9 mouse cellular contexts compared by ENCODE assay signal in genomic region chr6:146008450-146008981, GRCm38 (mm10).
DNase-seq lines count a peak whose midpoint lies in the region; ATAC-seq lines count a peak whose summit lies in the region.
"Had no signal": no experiment of that assay in that cellular context is flagged by ENCODE, and none has a peak within 500 bp of the region (broad histone marks: within the 10 kb centered on the region; RNA-seq: fewer than 3 reads in every experiment).

No protein-coding gene starts in this region.

- no peaks in the 10 kb centered on the region for H3K27me3 ChIP-seq in kidney, embryonic 15.5 days
- H3K27me3 ChIP-seq in forebrain, embryonic 14.5 days (replicated peaks; ENCODE audit: control insufficient read depth, insufficient read depth, low read length): no peaks in the 10 kb centered on the region
- H3K27me3 ChIP-seq: liver, embryonic 15.5 days had no signal

- no peak for ATAC-seq in kidney, embryonic 15.5 days (replicated peaks; ENCODE audit: low FRiP score)
- peak; percentile 38; the same call in 1 of the 2 replicates for ATAC-seq in forebrain, embryonic 14.5 days

- no peak overlapping the region for H3K4me2 ChIP-seq in kidney, embryonic 15.5 days
- H3K4me2 ChIP-seq in forebrain, embryonic 14.5 days (ENCODE audit: low read length): no peak overlapping the region
- H3K4me2 ChIP-seq: liver, embryonic 15.5 days had no signal

- H3K36me3 ChIP-seq in kidney, embryonic 15.5 days: no peaks in the 10 kb centered on the region
- no peaks in the 10 kb centered on the region for H3K36me3 ChIP-seq in forebrain, embryonic 14.5 days (ENCODE audit: control insufficient read depth, insufficient read depth, low read length)
- H3K36me3 ChIP-seq: liver, embryonic 15.5 days had no signal

- WGBS in kidney, embryonic 15.5 days: 49% methylated on average over 5 of the region's 5 CpGs
- 28% methylated on average over 5 of the region's 5 CpGs for WGBS in forebrain, embryonic 14.5 days

- H3K27ac ChIP-seq in kidney, embryonic 15.5 days: no peak overlapping the region
- H3K27ac ChIP-seq in forebrain, embryonic 14.5 days (ENCODE audit: low read depth, low read length): no peak overlapping the region
- H3K27ac ChIP-seq: liver, embryonic 15.5 days had no signal

- H3K4me1 ChIP-seq in kidney, embryonic 15.5 days: peaks cover 52% of the 10 kb centered on the region
- H3K4me1 ChIP-seq in forebrain, embryonic 14.5 days (ENCODE audit: control insufficient read depth, insufficient read depth, low read length): peaks cover 4% of the 10 kb centered on the region; the same call in 1 of the 2 replicates
- H3K4me1 ChIP-seq: liver, embryonic 15.5 days had no signal

- DNase-seq in kidney, postnatal 10 days: peak; percentile 58
- DNase-seq in brain, adult 2 months (ENCODE audit: low read depth, low spot score): peak; percentile 90
- DNase-seq in forebrain, embryonic 14.5 days (ENCODE audit: low spot score): peak; percentile 72
- DNase-seq in layer of hippocampus, postnatal 10 days (ENCODE audit: low spot score in 2 of 2): peak; percentile 51 to 56
- DNase-seq in retina, embryonic 14.5 days (ENCODE audit: low spot score): peak; percentile 30
- DNase-seq in spleen, adult 18-20 months: no peak
- DNase-seq in adrenal gland, adult 18-20 months (ENCODE audit: low spot score in 2 of 2): no peak

- H3K9ac ChIP-seq in kidney, embryonic 15.5 days: no peak overlapping the region
- H3K9ac ChIP-seq in forebrain, embryonic 14.5 days (ENCODE audit: low read length): no peak overlapping the region
- H3K9ac ChIP-seq: liver, embryonic 15.5 days had no signal

- no peak overlapping the region for H3K4me3 ChIP-seq in kidney, embryonic 15.5 days (replicated peaks)
- no peak overlapping the region for H3K4me3 ChIP-seq in forebrain, embryonic 14.5 days (ENCODE audit: low read depth, low read length)
- H3K4me3 ChIP-seq: liver, embryonic 15.5 days had no signal

- H3K9me3 ChIP-seq in kidney, embryonic 15.5 days (replicated peaks): no peaks in the 10 kb centered on the region
- H3K9me3 ChIP-seq in forebrain, embryonic 14.5 days (replicated peaks; ENCODE audit: control insufficient read depth, low read length): no peaks in the 10 kb centered on the region
- H3K9me3 ChIP-seq: liver, embryonic 15.5 days had no signal

Comparison
In these comparisons a context has a peak if more than half of its experiments do, and no peak if none do; other contexts are left out.
1. DNase-seq: peak in kidney, postnatal 10 days (single experiment), brain, adult 2 months (single experiment), forebrain, embryonic 14.5 days (single experiment), layer of hippocampus, postnatal 10 days (2 of 2) and retina, embryonic 14.5 days (single experiment); none in spleen, adult 18-20 months (0 of 2) and adrenal gland, adult 18-20 months (0 of 2).